Comparison of ENCODE assay signal across 29 mouse cellular contexts in the genomic region with DNA sequence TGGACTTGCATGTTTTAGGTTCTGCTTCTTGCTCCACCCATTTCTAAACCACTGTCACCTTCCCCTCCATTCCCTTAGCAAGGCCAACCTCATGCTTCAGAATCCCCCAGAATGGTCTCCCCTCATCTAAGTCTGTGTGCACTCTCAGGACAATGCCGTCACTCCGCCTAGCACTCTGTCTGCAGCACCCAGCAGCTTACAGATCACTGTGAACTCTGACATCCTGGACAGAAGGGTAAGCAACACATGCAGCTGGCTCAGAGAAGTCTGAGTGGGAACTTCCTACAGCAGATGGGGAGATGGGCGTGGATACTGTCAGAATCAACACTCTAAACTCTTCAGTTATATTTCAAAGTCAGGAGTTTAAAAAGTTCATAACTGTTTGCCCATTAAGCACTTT. TPM values are rescaled to one million over a fixed set of nuclear protein-coding genes. Genes with fewer than 3 reads are reported as not detected.
DNase-seq lines count a peak whose midpoint lies in the region; ATAC-seq and TF ChIP-seq lines count a peak whose summit lies in the region.
"Had no signal": no experiment of that assay in that cellular context is flagged by ENCODE, and none has a peak within 500 bp of the region (broad histone marks: within the 10 kb centered on the region; RNA-seq: fewer than 3 reads in every experiment).

No protein-coding gene starts in this region.

- no peak overlapping the region for H3K4me2 ChIP-seq in lung, embryonic 15.5 days
- H3K4me2 ChIP-seq: forebrain, embryonic 13.5 days; heart, embryonic 12.5 days; heart, embryonic 15.5 days; hindbrain, embryonic 13.5 days had no signal

- no peak for TF ChIP-seq POLR2A in kidney, adult 2 months (IDR thresholded peaks at IDR 0.05; ENCODE audit: low read depth, low read length)

- H3K9me3 ChIP-seq in heart, embryonic 10.5 days = no peaks in the 10 kb centered on the region
- no peaks in the 10 kb centered on the region for H3K9me3 ChIP-seq in lung, embryonic 15.5 days
- no peaks in the 10 kb centered on the region for H3K9me3 ChIP-seq in megakaryocyte, embryonic 14.5 days
- H3K9me3 ChIP-seq: forebrain, embryonic 10.5 days; forebrain, embryonic 13.5 days; G1E; heart, embryonic 12.5 days; heart, embryonic 15.5 days; hindbrain, embryonic 10.5 days; hindbrain, embryonic 13.5 days had no signal

- 72% methylated on average over 3 of the region's 3 CpGs for WGBS in heart, embryonic 10.5 days
- WGBS in kidney, adult 2 months = 78% methylated on average over 3 of the region's 3 CpGs
- WGBS in lung, embryonic 15.5 days = 44% methylated on average over 3 of the region's 3 CpGs

- DNase-seq in heart, adult 11 months = peak; percentile 85
- DNase-seq in heart, embryonic 10.5 days (ENCODE audit: low spot score) = no peak
- peak; percentile 37 for DNase-seq in kidney, postnatal 10 days
- DNase-seq in kidney, adult 2 months = no peak
- DNase-seq in lung, adult 18-20 months = no peak
- DNase-seq: adrenal gland, adult 2 months; adrenal gland, postnatal 14 days; B cell, adult 2 months; cerebellum, adult 11 months; cerebellum, adult 2 months; cerebellum, adult 9-11 months; cerebellum, postnatal 25 days; gastrocnemius, postnatal 10 days; gastrocnemius, postnatal 36 days; heart, postnatal 10 days; heart, postnatal 36 days had no signal

- H3K27ac ChIP-seq in heart, embryonic 10.5 days = no peak overlapping the region
- no peak overlapping the region for H3K27ac ChIP-seq in kidney, adult 2 months (ENCODE audit: insufficient read depth, low read depth, low read length)
- no peak overlapping the region for H3K27ac ChIP-seq in lung, embryonic 15.5 days
- H3K27ac ChIP-seq: forebrain, embryonic 10.5 days; forebrain, embryonic 13.5 days; heart, embryonic 15.5 days; hindbrain, embryonic 10.5 days; hindbrain, embryonic 13.5 days had no signal

- H3K4me1 ChIP-seq in heart, embryonic 10.5 days = peaks cover 20% of the 10 kb centered on the region
- H3K4me1 ChIP-seq in kidney, adult 2 months (ENCODE audit: control insufficient read depth, insufficient read depth, low read length) = no peaks in the 10 kb centered on the region; the same call in 1 of the 2 replicates
- peaks cover 10% of the 10 kb centered on the region; the same call in 1 of the 2 replicates for H3K4me1 ChIP-seq in lung, embryonic 15.5 days
- peaks cover 59% of the 10 kb centered on the region for H3K4me1 ChIP-seq in megakaryocyte, embryonic 14.5 days

- TF ChIP-seq CTCF in kidney, adult 2 months (conservative IDR thresholded peaks at IDR 0.05; ENCODE audit: insufficient read depth, insufficient read length, low read depth, low read length) = no peak

- ATAC-seq in lung, embryonic 15.5 days (ENCODE audit: borderline replicate concordance, extremely low read depth, low FRiP score, low TSS enrichment) = peak; percentile 55; the same call in 1 of the 2 replicates
- ATAC-seq in megakaryocyte, adult 5-6 weeks (ENCODE audit: poor library complexity, severe bottlenecking) = no peak
- ATAC-seq: forebrain, embryonic 13.5 days; forebrain, embryonic 16.5 days; hindbrain, embryonic 16.5 days had no signal

- H3K4me3 ChIP-seq in heart, embryonic 10.5 days = no peak overlapping the region
- H3K4me3 ChIP-seq in kidney, adult 2 months (ENCODE audit: insufficient read depth, low read depth, low read length) = no peak overlapping the region
- H3K4me3 ChIP-seq in lung, embryonic 15.5 days = no peak overlapping the region
- peak overlapping the region; percentile 42 for H3K4me3 ChIP-seq in megakaryocyte, embryonic 14.5 days (replicated peaks)
- H3K4me3 ChIP-seq: forebrain, embryonic 10.5 days; forebrain, embryonic 13.5 days; heart, embryonic 12.5 days; heart, embryonic 15.5 days; hindbrain, embryonic 10.5 days; hindbrain, embryonic 13.5 days had no signal

- 0 out of 2 replicates have a peak, but pooled peaks cover 10% of the 10 kb centered on the region for H3K36me3 ChIP-seq in heart, embryonic 10.5 days
- no peaks in the 10 kb centered on the region for H3K36me3 ChIP-seq in kidney, adult 2 months (ENCODE audit: control insufficient read depth, insufficient read depth, low read length)
- H3K36me3 ChIP-seq in lung, embryonic 15.5 days = no peaks in the 10 kb centered on the region
- peaks cover 62% of the 10 kb centered on the region for H3K36me3 ChIP-seq in megakaryocyte, embryonic 14.5 days (replicated peaks; ENCODE audit: low read length)
- H3K36me3 ChIP-seq: heart, embryonic 15.5 days; hindbrain, embryonic 13.5 days had no signal

- H3K9ac ChIP-seq in lung, embryonic 15.5 days = no peak overlapping the region
- H3K9ac ChIP-seq: forebrain, embryonic 13.5 days; heart, embryonic 12.5 days; heart, embryonic 15.5 days; hindbrain, embryonic 13.5 days had no signal

- H3K27me3 ChIP-seq in heart, embryonic 10.5 days (ENCODE audit: insufficient read depth, poor library complexity, severe bottlenecking) = no peaks in the 10 kb centered on the region
- H3K27me3 ChIP-seq in kidney, adult 2 months (replicated peaks; ENCODE audit: control insufficient read depth, insufficient read depth, low read length) = no peaks in the 10 kb centered on the region
- H3K27me3 ChIP-seq in lung, embryonic 15.5 days = no peaks in the 10 kb centered on the region
- H3K27me3 ChIP-seq in megakaryocyte, embryonic 14.5 days (replicated peaks) = no peaks in the 10 kb centered on the region
- H3K27me3 ChIP-seq: CH12.LX; forebrain, embryonic 13.5 days; heart, embryonic 12.5 days; heart, embryonic 15.5 days; hindbrain, embryonic 13.5 days had no signal

RNA-seq across cellular contexts. Expression of gene Fam126a, which starts 5.5 kb away (rescaled TPM):
- polyA plus RNA-seq in heart, embryonic 10.5 days (2016; fragmentation: Nextera tagmentation; extraction: Ambion mirVana) = 27.5 and 39.7 TPM in 2 replicates
- 3.2 and 4.4 TPM in 2 replicates for polyA plus RNA-seq in kidney, adult 2 months (2012; rRNA removed)
- polyA plus RNA-seq in lung, embryonic 15.5 days (2015; fragmentation: Nextera tagmentation; extraction: Ambion mirVana) = 17.4 and 18.2 TPM in 2 replicates
- polyA plus RNA-seq in megakaryocyte, embryonic 14.5 days (2012; ENCODE audit: insufficient read depth, low replicate concordance) = 6.0 and 9.7 TPM in 2 replicates
- 21.9 and 23.8 TPM in 2 replicates for total RNA-seq in megakaryocyte, adult 5-6 weeks (2015)
- total RNA-seq in megakaryocyte, adult 5-6 weeks (2017) = 21.6 and 23.1 TPM in 2 replicates

Comparison
In these comparisons a context has a peak if more than half of its experiments do, and no peak if none do; other contexts are left out.
1. DNase-seq: peak in heart, adult 11 months (single experiment) and kidney, postnatal 10 days (single experiment); none in heart, embryonic 10.5 days (single experiment), kidney, adult 2 months (single experiment) and lung, adult 18-20 months (0 of 2).